Mouse (Mus musculus): Measurements from ENCODE around the gene Clhc1. TPM values are rescaled to one million over a fixed set of nuclear protein-coding genes. Genes with fewer than 3 reads are reported as not detected.

Clhc1 gene
- polyA plus RNA-seq (2012; ENCODE audit: insufficient read depth, low replicate concordance): not detected in 2 replicates

- H3K4me1 ChIP-seq: peaks cover 22% of the 10 kb centered on the region
- no peaks in the 10 kb centered on the region for H3K27me3 ChIP-seq (replicated peaks)
- H3K9me3 ChIP-seq: no peaks in the 10 kb centered on the region
- TF ChIP-seq GATA1 (IDR thresholded peaks at IDR 0.05; ENCODE audit: borderline replicate concordance, low read length) (no peak), FLI1 (IDR thresholded peaks at IDR 0.05; ENCODE audit: low read length) (no peak)
- H3K36me3 ChIP-seq (replicated peaks; ENCODE audit: low read length): peaks cover 34% of the 10 kb centered on the region
- peak within 1 kb of the TSS; percentile 97 for H3K4me3 ChIP-seq (replicated peaks)
These were observed at the start of gene Clhc1, which contains the start of gene Rps27a for GRCm38 (mm10) chr11:29547752-29548503. TSS of gene Clhc1 (plus strand) at chr11:29547950. TSS of gene Rps27a (minus strand) at chr11:29548109.

GRCm38 (mm10) chr11:29503948-29504893 lies 43.5 kb upstream of the Clhc1 start:
- H3K36me3 ChIP-seq (replicated peaks; ENCODE audit: low read length): peaks cover 64% of the 10 kb centered on the region
- peaks cover 13% of the 10 kb centered on the region for H3K4me1 ChIP-seq

DNA sequence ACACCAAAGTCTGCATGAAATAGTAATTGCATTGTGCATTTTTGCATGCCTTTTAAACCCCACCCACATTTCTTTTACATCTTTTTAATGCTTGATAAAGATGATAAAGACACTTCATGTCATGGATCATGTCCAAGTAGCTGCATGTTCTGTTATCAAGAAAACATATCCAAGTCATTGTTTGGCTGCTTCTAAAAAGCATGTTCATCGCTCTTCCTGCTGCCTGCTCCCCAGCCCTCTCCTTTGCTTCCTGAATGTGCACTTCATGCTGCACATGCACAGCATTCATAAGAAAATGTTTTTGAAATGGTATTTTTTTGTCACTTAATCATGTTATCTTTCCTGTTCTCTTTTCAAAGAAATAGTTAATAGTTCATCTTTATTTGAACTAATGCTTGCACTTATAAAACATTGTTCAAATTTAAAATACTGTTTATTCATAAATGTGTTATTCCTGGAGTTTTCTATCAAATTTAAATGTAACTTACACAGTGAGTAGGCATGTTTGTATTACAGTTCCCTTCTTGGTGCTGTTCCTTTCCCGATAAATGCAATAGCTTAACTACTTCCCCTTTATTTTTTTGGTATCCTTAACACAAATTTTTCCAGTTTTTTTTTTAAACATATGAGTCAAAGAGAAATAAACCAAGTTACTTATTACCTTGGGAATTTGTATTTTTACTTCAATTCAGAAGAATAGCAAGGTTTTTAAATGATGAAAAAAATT lies 42.7 kb upstream of the Clhc1 start:
- Histone ChIP-seq H3K9me3 (no peaks in the 10 kb centered on the region), H3K4me1 (peaks cover 13% of the 10 kb centered on the region), H3K36me3 (replicated peaks; ENCODE audit: low read length) (peaks cover 63% of the 10 kb centered on the region), H3K27me3 (replicated peaks) (no peaks in the 10 kb centered on the region), H3K4me3 (replicated peaks) (no peak overlapping the region)
- TF ChIP-seq GATA1 (IDR thresholded peaks at IDR 0.05; ENCODE audit: borderline replicate concordance, low read length) (no peak), FLI1 (IDR thresholded peaks at IDR 0.05; ENCODE audit: low read length) (no peak)

More at GRCm38 (mm10) chr11:29503948-29504893, 43.5 kb upstream of the Clhc1 start:
- Histone ChIP-seq H3K9me3 (no peaks in the 10 kb centered on the region), H3K4me3 (replicated peaks) (no peak overlapping the region), H3K27me3 (replicated peaks) (no peaks in the 10 kb centered on the region)
- no peak for TF ChIP-seq GATA1 (IDR thresholded peaks at IDR 0.05; ENCODE audit: borderline replicate concordance, low read length)
- TF ChIP-seq FLI1 (IDR thresholded peaks at IDR 0.05; ENCODE audit: low read length): no peak

DNA sequence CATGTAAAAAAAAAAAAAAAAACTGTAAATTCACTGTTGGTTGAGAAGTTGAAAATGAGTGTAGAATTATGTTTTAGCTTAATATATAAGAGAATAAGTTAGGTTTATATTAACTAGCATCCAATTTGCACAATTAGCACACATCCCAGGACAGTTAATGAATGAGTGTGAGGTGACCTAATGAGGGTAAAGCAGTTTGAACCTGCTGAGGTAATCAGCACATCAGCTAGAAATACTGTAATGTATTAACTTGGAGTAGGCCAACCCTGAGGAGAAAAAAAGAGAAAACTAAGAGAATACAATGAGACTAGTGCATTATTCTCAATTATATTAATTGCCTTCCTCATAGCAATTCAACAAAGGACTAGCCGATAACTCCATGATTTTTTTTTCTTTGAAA lies 38.3 kb upstream of the Clhc1 start:
- Histone ChIP-seq H3K9me3 (no peaks in the 10 kb centered on the region), H3K27me3 (replicated peaks) (no peaks in the 10 kb centered on the region), H3K4me3 (replicated peaks) (no peak overlapping the region), H3K36me3 (replicated peaks; ENCODE audit: low read length) (peaks cover 61% of the 10 kb centered on the region), H3K4me1 (peaks cover 19% of the 10 kb centered on the region)
- TF ChIP-seq FLI1 (IDR thresholded peaks at IDR 0.05; ENCODE audit: low read length) (no peak), GATA1 (IDR thresholded peaks at IDR 0.05; ENCODE audit: borderline replicate concordance, low read length) (no peak)

DNA sequence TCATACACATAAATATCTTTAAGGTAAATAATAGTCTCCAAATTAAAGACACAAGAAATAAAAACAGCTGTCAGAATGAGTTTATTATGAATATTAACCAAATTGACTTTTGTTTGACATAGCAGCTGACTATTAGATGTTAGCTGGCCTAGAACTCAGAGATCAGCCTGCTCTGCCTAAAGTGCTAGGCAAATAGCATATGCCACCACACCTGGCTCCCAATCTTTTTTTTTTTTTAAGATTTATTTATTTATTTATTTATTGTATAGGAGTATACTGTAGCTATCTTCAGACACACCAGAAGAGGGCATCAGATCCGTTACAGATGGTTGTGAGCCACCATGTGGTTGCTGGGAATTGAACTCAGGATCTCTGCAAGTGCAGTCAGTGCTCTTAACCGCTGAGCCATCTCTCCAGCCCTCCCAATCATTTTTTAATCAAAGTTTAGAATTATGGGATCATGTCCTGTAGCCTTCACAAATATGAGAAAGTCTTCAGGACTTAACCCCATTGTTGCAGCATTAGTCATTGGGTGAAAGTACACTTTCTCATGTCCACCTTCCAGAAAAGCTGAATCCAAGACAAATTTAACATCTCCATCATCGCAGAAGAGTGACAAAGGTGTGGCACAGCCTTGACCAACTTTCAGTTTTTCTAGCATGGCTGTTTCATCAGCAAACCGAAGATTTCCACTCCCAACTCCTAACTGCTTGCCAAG lies 34.8 kb upstream of the Clhc1 start:
- Histone ChIP-seq H3K9me3 (no peaks in the 10 kb centered on the region), H3K4me3 (replicated peaks) (no peak overlapping the region), H3K27me3 (replicated peaks) (no peaks in the 10 kb centered on the region), H3K36me3 (replicated peaks; ENCODE audit: low read length) (peaks cover 37% of the 10 kb centered on the region), H3K4me1 (peaks cover 16% of the 10 kb centered on the region)
- TF ChIP-seq FLI1 (IDR thresholded peaks at IDR 0.05; ENCODE audit: low read length) (no peak), GATA1 (IDR thresholded peaks at IDR 0.05; ENCODE audit: borderline replicate concordance, low read length) (no peak)

GRCm38 (mm10) chr11:29514325-29514681 lies 33.4 kb upstream of the Clhc1 start:
- H3K4me1 ChIP-seq: peaks cover 16% of the 10 kb centered on the region

GRCm38 (mm10) chr11:29514682-29515412 lies 32.9 kb upstream of the Clhc1 start, which contains the start of gene Prorsd1:
TSS of gene Prorsd1 (minus strand) at chr11:29515033.
- Histone ChIP-seq H3K27me3 (replicated peaks) (no peaks in the 10 kb centered on the region), H3K4me3 (replicated peaks) (peak within 1 kb of the TSS; percentile 95), H3K9me3 (peaks cover 7% of the 10 kb centered on the region), H3K36me3 (replicated peaks; ENCODE audit: low read length) (peaks cover 34% of the 10 kb centered on the region), H3K4me1 (peaks cover 16% of the 10 kb centered on the region)
- no peak for TF ChIP-seq GATA1 (IDR thresholded peaks at IDR 0.05; ENCODE audit: borderline replicate concordance, low read length)
- peak; percentile 71 for TF ChIP-seq FLI1 (IDR thresholded peaks at IDR 0.05; ENCODE audit: low read length)

More at GRCm38 (mm10) chr11:29514325-29514681, 33.4 kb upstream of the Clhc1 start:
- peak overlapping the region; percentile 95 for H3K4me3 ChIP-seq (replicated peaks)
- peaks cover 39% of the 10 kb centered on the region for H3K36me3 ChIP-seq (replicated peaks; ENCODE audit: low read length)
- H3K9me3 ChIP-seq: peaks cover 6% of the 10 kb centered on the region
- TF ChIP-seq GATA1 (IDR thresholded peaks at IDR 0.05; ENCODE audit: borderline replicate concordance, low read length): no peak
- TF ChIP-seq FLI1 (IDR thresholded peaks at IDR 0.05; ENCODE audit: low read length): no peak
- H3K27me3 ChIP-seq (replicated peaks): no peaks in the 10 kb centered on the region
